Mouse (Mus musculus) limb, embryonic 14.5 days (tissue): ENCODE results near the gene Cenpf. TPM values are rescaled to one million over a fixed set of nuclear protein-coding genes. Genes with fewer than 3 reads are reported as not detected.

Experiments used
- ATAC-seq: fragments of 200-750 bp; cut with Nextera tagmentation; 2 replicates; pipeline ENCODE4 v1.8.0; 2017; ENCODE audit warnings: low read depth, moderate number of reproducible peaks, moderate TSS enrichment; ENCODE audit not compliant: low FRiP score
- DNase-seq: peaks from one replicate; pipeline ENCODE4 v3.0.0-alpha.2; 2015; ENCODE audit warnings: low spot score
- H3K27ac ChIP-seq: fragments of 300-500 bp; sonication (generic); replicated peaks from 2 replicates; pipeline ENCODE4 v1.5.1; 2014; ENCODE audit warnings: low read depth, mild to moderate bottlenecking, low read length, moderate library complexity, mixed read lengths
- H3K27me3 ChIP-seq: fragments of 300-500 bp; sonication (generic); 2 replicates; pipeline ENCODE4 v1.6.1; 2014; ENCODE audit warnings: low read length, mixed read lengths; ENCODE audit not compliant: control insufficient read depth, insufficient read depth
- H3K36me3 ChIP-seq: fragments of 300-500 bp; sonication (generic); 2 replicates; pipeline ENCODE4 v1.6.1; 2014; ENCODE audit warnings: mild to moderate bottlenecking, low read length, moderate library complexity, mixed read lengths; ENCODE audit not compliant: control insufficient read depth, insufficient read depth
- H3K4me1 ChIP-seq: fragments of 300-500 bp; sonication (generic); 2 replicates; pipeline ENCODE4 v1.6.1; 2014; ENCODE audit warnings: antibody characterized with exemption, low read length, mixed read lengths; ENCODE audit not compliant: control insufficient read depth, insufficient read depth
- H3K4me2 ChIP-seq: fragments of 300-500 bp; sonication (generic); replicated peaks from 2 replicates; pipeline ENCODE4 v1.6.1; 2014; ENCODE audit warnings: low read depth, mild to moderate bottlenecking, low read length, moderate library complexity; ENCODE audit not compliant: severe bottlenecking
- H3K4me3 ChIP-seq: fragments of 300-500 bp; sonication (generic); replicated peaks from 2 replicates; pipeline ENCODE4 v1.5.1; 2014; ENCODE audit warnings: low read length
- H3K9ac ChIP-seq: fragments of 300-500 bp; sonication (generic); 2 replicates; pipeline ENCODE4 v1.6.1; 2014; ENCODE audit warnings: mild to moderate bottlenecking, low read depth, low read length, moderate library complexity; ENCODE audit not compliant: severe bottlenecking
- H3K9me3 ChIP-seq: fragments of 300-500 bp; sonication (generic); 2 replicates; pipeline ENCODE4 v1.6.1; 2016; ENCODE audit warnings: low read length; ENCODE audit not compliant: control insufficient read depth
- POLR2A ChIP-seq: fragments of 200-500 bp; IDR thresholded peaks from 2 replicates; pipeline ENCODE4 v1.8.0; 2012; ENCODE audit warnings: inconsistent platforms, mild to moderate bottlenecking, moderate library complexity, borderline replicate concordance; ENCODE audit not compliant: insufficient read depth, insufficient read length; ENCODE audit errors: extremely low read depth
- WGBS: fragments of 180-500 bp; shearing (Covaris S2); extraction: QIAGEN DNeasy Blood & Tissue Kit; methylation state at CpG from one replicate; pipeline ENCODE4 v1.1.7; 2014; 5-methylcytosine and 5-hydroxymethylcytosine counted together
- polyA plus RNA-seq, 2 experiments: library from polyadenylated mRNA; depleted of rRNA in 1 of 2; stranded (reverse) in 1 of 2; unstranded in 1 of 2; fragments of >200 nt; fragmentation: Nextera tagmentation in 1 of 2; extraction: Ambion mirVana in 1 of 2; gene quantifications; 2 replicates each; pipeline versions ENCODE4 v1.2.1 to v1.2.3; 2012 to 2014

Gene Cenpf
- polyA plus RNA-seq, 2 experiments: 16.1 to 58.8 TPM

- no peak overlapping the region for H3K9ac ChIP-seq
- no peaks in the 10 kb centered on the region for H3K9me3 ChIP-seq
- H3K4me1 ChIP-seq: no peaks in the 10 kb centered on the region
- no peaks in the 10 kb centered on the region for H3K27me3 ChIP-seq
- H3K36me3 ChIP-seq: peaks cover 53% of the 10 kb centered on the region
- 86% methylated on average over 10 of the region's 10 CpGs for WGBS
- no peak overlapping the region for H3K4me2 ChIP-seq
- no peak for TF ChIP-seq POLR2A
- H3K4me3 ChIP-seq: no peak overlapping the region
- ATAC-seq: no peak
- no peak overlapping the region for H3K27ac ChIP-seq
- DNase-seq: no peak
Observed at GRCm38 (mm10) chr1:189664061-189664872, 23.6 kb downstream of the Cenpf start.

DNA sequence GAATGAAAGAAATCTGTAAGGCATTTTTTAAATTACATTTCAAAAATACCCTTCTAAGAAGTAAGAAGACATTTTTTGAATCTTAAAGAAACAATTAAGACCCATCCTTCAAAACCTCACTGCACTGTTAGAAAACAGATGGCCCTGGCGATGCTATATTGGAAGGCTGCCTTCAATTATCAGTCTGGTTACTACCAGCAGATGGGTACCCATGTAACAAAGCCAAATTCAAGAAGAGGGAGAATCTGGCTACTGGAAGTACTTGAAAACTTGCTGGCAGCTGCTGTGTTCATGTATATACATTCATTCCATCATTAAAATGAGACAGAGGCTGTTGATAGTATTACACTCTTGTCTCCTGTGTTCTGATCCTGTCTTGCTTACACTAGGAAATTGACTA is 24.4 kb downstream of the Cenpf start:
- H3K27me3 ChIP-seq: no peaks in the 10 kb centered on the region
- DNase-seq: no peak
- H3K4me3 ChIP-seq: no peak overlapping the region
- no peaks in the 10 kb centered on the region for H3K4me1 ChIP-seq
- WGBS: 68% methylated on average over 1 of the region's 1 CpGs
- no peak for ATAC-seq
- H3K9me3 ChIP-seq: no peaks in the 10 kb centered on the region
- H3K36me3 ChIP-seq: peaks cover 53% of the 10 kb centered on the region
- no peak for TF ChIP-seq POLR2A
- no peak overlapping the region for H3K4me2 ChIP-seq
- no peak overlapping the region for H3K9ac ChIP-seq
- no peak overlapping the region for H3K27ac ChIP-seq

- H3K27me3 ChIP-seq: no peaks in the 10 kb centered on the region
- H3K36me3 ChIP-seq: peaks cover 53% of the 10 kb centered on the region
- H3K9me3 ChIP-seq: no peaks in the 10 kb centered on the region
- no peak overlapping the region for H3K4me2 ChIP-seq
- H3K9ac ChIP-seq: no peak overlapping the region
- TF ChIP-seq POLR2A: no peak
- DNase-seq: peak; percentile 52
- no peak overlapping the region for H3K27ac ChIP-seq
- H3K4me3 ChIP-seq: no peak overlapping the region
- H3K4me1 ChIP-seq: no peaks in the 10 kb centered on the region
- no peak for ATAC-seq
Observed at GRCm38 (mm10) chr1:189661856-189662255, 26.0 kb downstream of the Cenpf start.

DNA sequence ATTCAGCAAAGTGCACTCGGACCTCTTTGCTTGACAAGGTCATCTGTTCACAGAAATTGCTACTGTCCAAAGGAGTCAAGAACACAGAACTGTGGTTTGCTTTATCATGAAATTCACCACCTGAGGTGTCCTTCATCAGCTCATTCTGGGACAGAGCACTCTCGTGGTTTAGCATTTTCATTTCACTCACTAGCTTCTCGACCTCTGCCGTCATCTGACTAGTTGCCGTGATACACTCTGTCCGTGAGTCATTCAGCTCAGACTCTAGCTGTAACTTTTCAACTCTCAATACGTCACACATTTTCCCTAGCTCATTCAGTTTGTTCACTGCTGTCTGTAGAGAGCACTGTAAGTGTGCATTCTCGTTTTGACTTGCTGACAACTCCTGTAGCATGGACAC is 30.5 kb downstream of the Cenpf start:
- no peak overlapping the region for H3K9ac ChIP-seq
- H3K36me3 ChIP-seq: peaks cover 69% of the 10 kb centered on the region
- no peak overlapping the region for H3K27ac ChIP-seq
- H3K4me3 ChIP-seq: no peak overlapping the region
- H3K9me3 ChIP-seq: no peaks in the 10 kb centered on the region
- no peaks in the 10 kb centered on the region for H3K27me3 ChIP-seq
- H3K4me1 ChIP-seq: no peaks in the 10 kb centered on the region
- TF ChIP-seq POLR2A: no peak
- H3K4me2 ChIP-seq: no peak overlapping the region
- no peak for DNase-seq
- ATAC-seq: no peak
- WGBS: 93% methylated on average over 8 of the region's 8 CpGs

DNA sequence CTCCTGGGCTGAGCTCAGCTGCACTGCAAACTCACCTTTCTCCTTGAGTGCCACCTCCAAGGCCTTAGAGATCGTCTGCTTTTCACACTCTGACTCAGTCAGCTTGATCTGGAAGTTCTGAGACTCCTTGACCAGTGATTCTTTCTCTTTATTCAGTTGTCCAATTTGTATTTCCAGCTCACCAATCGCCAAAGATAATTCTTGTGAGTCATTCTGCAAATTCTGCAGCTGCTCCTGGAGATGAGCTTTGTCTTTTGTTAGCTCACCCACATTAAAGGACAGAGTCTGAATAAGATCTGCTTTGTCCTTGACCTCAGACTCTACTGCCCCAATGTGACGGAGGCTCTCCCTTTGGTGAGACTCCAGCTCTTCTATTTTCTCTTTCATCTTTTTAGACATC is 34.1 kb downstream of the Cenpf start:
- H3K4me3 ChIP-seq: no peak overlapping the region
- no peaks in the 10 kb centered on the region for H3K9me3 ChIP-seq
- no peak overlapping the region for H3K27ac ChIP-seq
- ATAC-seq: no peak
- no peak for DNase-seq
- TF ChIP-seq POLR2A: no peak
- peaks cover 83% of the 10 kb centered on the region for H3K36me3 ChIP-seq
- no peaks in the 10 kb centered on the region for H3K27me3 ChIP-seq
- no peaks in the 10 kb centered on the region for H3K4me1 ChIP-seq
- no peak overlapping the region for H3K9ac ChIP-seq
- no peak overlapping the region for H3K4me2 ChIP-seq
- 85% methylated on average over 3 of the region's 3 CpGs for WGBS
